Mouse (Mus musculus): ENCODE measurements around the gene Zbtb7a. TPM values are rescaled to one million over a fixed set of nuclear protein-coding genes. Genes with fewer than 3 reads are reported as not detected.

Zbtb7a gene
- polyA plus RNA-seq, 1 experiment, result 26.1 TPM

GRCm38 (mm10) chr10:81120650-81121049 lies 14.4 kb upstream of the Zbtb7a start:
- peak; percentile 59 to 98 (median 92) for TF ChIP-seq MYOG (IDR thresholded peaks at IDR 0.05; ENCODE audit: control insufficient read depth in 1 of 3, insufficient read depth in 1 of 3, insufficient read length in 2 of 3, low read depth in 2 of 3)
- no peak for TF ChIP-seq CEBPB (IDR thresholded peaks at IDR 0.05; ENCODE audit: insufficient read depth, poor library complexity, severe bottlenecking)
- TF ChIP-seq MAX (IDR thresholded peaks at IDR 0.05; ENCODE audit: low read depth), result no peak
- TF ChIP-seq USF1 (IDR thresholded peaks at IDR 0.05; ENCODE audit: low read depth), result no peak
- TF ChIP-seq E2F4 (IDR thresholded peaks at IDR 0.05; ENCODE audit: insufficient read depth), result no peak
- TF ChIP-seq MYOD1 (IDR thresholded peaks at IDR 0.05; ENCODE audit: control insufficient read depth in 1 of 3, insufficient read length in 2 of 3, low read depth in 2 of 3), result peak in 2 of 3 experiments; percentile 90 to 91
- peak; percentile 86 for TF ChIP-seq TCF12 (IDR thresholded peaks at IDR 0.05; ENCODE audit: insufficient read depth, poor library complexity, severe bottlenecking)
- TF ChIP-seq POLR2AphosphoS2 (IDR thresholded peaks at IDR 0.05; ENCODE audit: insufficient read length, low read depth), result no peak
- TF ChIP-seq POLR2A (IDR thresholded peaks at IDR 0.05; ENCODE audit: insufficient read length, low read depth), result no peak
- TF ChIP-seq REST (IDR thresholded peaks at IDR 0.05; ENCODE audit: insufficient read depth, insufficient read length), result no peak
- TF ChIP-seq TCF3 (IDR thresholded peaks at IDR 0.05; ENCODE audit: insufficient read length, low read depth), result peak; percentile 94
- no peak for TF ChIP-seq SRF (IDR thresholded peaks at IDR 0.05; ENCODE audit: control insufficient read depth, insufficient read length, low read depth)
- Histone ChIP-seq H3K36me3 (ENCODE audit: control insufficient read depth, insufficient read depth) (peaks cover 29% of the 10 kb centered on the region), H3K4me3 (no peak overlapping the region), H3K4me2 (ENCODE audit: low read depth) (no peak overlapping the region), H3K79me2 (ENCODE audit: control insufficient read depth, insufficient read depth) (no peaks in the 10 kb centered on the region), H3K27me3 (ENCODE audit: control insufficient read depth, insufficient read depth, insufficient read length) (no peaks in the 10 kb centered on the region), H3ac (ENCODE audit: control insufficient read depth, insufficient read length) (no peak overlapping the region)

- TF ChIP-seq SRF (IDR thresholded peaks at IDR 0.05; ENCODE audit: control insufficient read depth, insufficient read length, low read depth) (no peak), MAX (IDR thresholded peaks at IDR 0.05; ENCODE audit: low read depth) (no peak), POLR2A (IDR thresholded peaks at IDR 0.05; ENCODE audit: insufficient read length, low read depth) (no peak), USF1 (IDR thresholded peaks at IDR 0.05; ENCODE audit: low read depth) (no peak), MYOG (IDR thresholded peaks at IDR 0.05; ENCODE audit: control insufficient read depth in 1 of 3, insufficient read depth in 1 of 3, insufficient read length in 2 of 3, low read depth in 2 of 3) (no peak), E2F4 (IDR thresholded peaks at IDR 0.05; ENCODE audit: insufficient read depth) (no peak)
- Histone ChIP-seq H3K27me3 (ENCODE audit: control insufficient read depth, insufficient read depth, insufficient read length) (no peaks in the 10 kb centered on the region), H3K4me3 (no peak overlapping the region), H3K79me2 (ENCODE audit: control insufficient read depth, insufficient read depth) (no peaks in the 10 kb centered on the region), H3K4me2 (ENCODE audit: low read depth) (no peak overlapping the region), H3ac (ENCODE audit: control insufficient read depth, insufficient read length) (no peak overlapping the region), H3K36me3 (ENCODE audit: control insufficient read depth, insufficient read depth) (peaks cover 20% of the 10 kb centered on the region)
Measured at GRCm38 (mm10) chr10:81122889-81123288, 12.1 kb upstream of the Zbtb7a start.

DNA sequence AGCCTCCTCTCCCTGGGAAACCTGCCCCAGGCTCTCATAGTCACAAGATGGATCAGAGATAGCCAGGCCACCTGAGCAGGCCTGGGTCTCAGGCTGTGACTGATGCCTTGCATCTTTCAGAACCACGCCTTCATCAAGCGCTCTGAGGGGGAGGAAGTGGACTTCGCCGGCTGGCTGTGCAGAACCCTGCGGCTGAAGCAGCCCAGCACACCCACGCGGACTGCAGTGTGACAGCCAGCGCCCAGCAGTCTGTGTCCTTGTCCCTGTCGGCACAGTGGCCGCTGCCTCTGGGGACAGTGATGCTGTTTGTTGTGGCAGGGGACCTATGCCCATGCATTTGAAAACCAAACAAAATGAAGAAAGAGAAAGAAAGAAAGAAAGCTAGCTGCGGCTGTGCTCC lies 11.5 kb upstream of the Zbtb7a start:
- Histone ChIP-seq H3ac (ENCODE audit: control insufficient read depth, insufficient read length) (no peak overlapping the region), H3K4me2 (ENCODE audit: low read depth) (no peak overlapping the region), H3K4me3 (no peak overlapping the region), H3K79me2 (ENCODE audit: control insufficient read depth, insufficient read depth) (no peaks in the 10 kb centered on the region), H3K36me3 (ENCODE audit: control insufficient read depth, insufficient read depth) (peaks cover 15% of the 10 kb centered on the region), H3K27me3 (ENCODE audit: control insufficient read depth, insufficient read depth, insufficient read length) (no peaks in the 10 kb centered on the region)
- TF ChIP-seq TCF3 (IDR thresholded peaks at IDR 0.05; ENCODE audit: insufficient read length, low read depth) (no peak), POLR2A (IDR thresholded peaks at IDR 0.05; ENCODE audit: insufficient read length, low read depth) (no peak), POLR2AphosphoS2 (IDR thresholded peaks at IDR 0.05; ENCODE audit: insufficient read length, low read depth) (peak; percentile 23), REST (IDR thresholded peaks at IDR 0.05; ENCODE audit: insufficient read depth, insufficient read length) (no peak)

- Histone ChIP-seq H3K4me2 (ENCODE audit: low read depth) (peak overlapping the region; percentile 85), H3K79me2 (ENCODE audit: control insufficient read depth, insufficient read depth) (peaks cover 14% of the 10 kb centered on the region), H3ac (ENCODE audit: control insufficient read depth, insufficient read length) (no peak overlapping the region), H3K4me3 (no peak overlapping the region), H3K36me3 (ENCODE audit: control insufficient read depth, insufficient read depth) (no peaks in the 10 kb centered on the region), H3K27me3 (ENCODE audit: control insufficient read depth, insufficient read depth, insufficient read length) (no peaks in the 10 kb centered on the region)
- TF ChIP-seq SRF (IDR thresholded peaks at IDR 0.05; ENCODE audit: control insufficient read depth, insufficient read length, low read depth), result no peak
- TF ChIP-seq USF1 (IDR thresholded peaks at IDR 0.05; ENCODE audit: low read depth), result no peak
- TF ChIP-seq POLR2A (IDR thresholded peaks at IDR 0.05; ENCODE audit: insufficient read length, low read depth), result no peak
- TF ChIP-seq TCF3 (IDR thresholded peaks at IDR 0.05; ENCODE audit: insufficient read length, low read depth), result no peak
- TF ChIP-seq POLR2AphosphoS2 (IDR thresholded peaks at IDR 0.05; ENCODE audit: insufficient read length, low read depth), result no peak
- TF ChIP-seq CEBPB (IDR thresholded peaks at IDR 0.05; ENCODE audit: insufficient read depth, poor library complexity, severe bottlenecking), result no peak
- no peak for TF ChIP-seq MAX (IDR thresholded peaks at IDR 0.05; ENCODE audit: low read depth)
- no peak for TF ChIP-seq TCF12 (IDR thresholded peaks at IDR 0.05; ENCODE audit: insufficient read depth, poor library complexity, severe bottlenecking)
Measured at GRCm38 (mm10) chr10:81134181-81134587, 836 bp upstream of the Zbtb7a start.

- Histone ChIP-seq H3K79me2 (ENCODE audit: control insufficient read depth, insufficient read depth) (peaks cover 33% of the 10 kb centered on the region), H3K4me3 (peak overlapping the region; percentile 94), H3ac (ENCODE audit: control insufficient read depth, insufficient read length) (peak overlapping the region; percentile 73), H3K27me3 (ENCODE audit: control insufficient read depth, insufficient read depth, insufficient read length) (no peaks in the 10 kb centered on the region), H3K4me2 (ENCODE audit: low read depth) (peak overlapping the region; percentile 85), H3K36me3 (ENCODE audit: control insufficient read depth, insufficient read depth) (no peaks in the 10 kb centered on the region)
- peak; percentile 79 for TF ChIP-seq POLR2A (IDR thresholded peaks at IDR 0.05; ENCODE audit: insufficient read length, low read depth)
- no peak for TF ChIP-seq TCF12 (IDR thresholded peaks at IDR 0.05; ENCODE audit: insufficient read depth, poor library complexity, severe bottlenecking)
- no peak for TF ChIP-seq SRF (IDR thresholded peaks at IDR 0.05; ENCODE audit: control insufficient read depth, insufficient read length, low read depth)
- peak; percentile 76 for TF ChIP-seq POLR2AphosphoS2 (IDR thresholded peaks at IDR 0.05; ENCODE audit: insufficient read length, low read depth)
- no peak for TF ChIP-seq MYOD1 (IDR thresholded peaks at IDR 0.05; ENCODE audit: control insufficient read depth in 1 of 3, insufficient read length in 2 of 3, low read depth in 2 of 3)
- TF ChIP-seq CEBPB (IDR thresholded peaks at IDR 0.05; ENCODE audit: insufficient read depth, poor library complexity, severe bottlenecking), result no peak
- TF ChIP-seq REST (IDR thresholded peaks at IDR 0.05; ENCODE audit: insufficient read depth, insufficient read length), result no peak
- TF ChIP-seq E2F4 (IDR thresholded peaks at IDR 0.05; ENCODE audit: insufficient read depth), result no peak
Measured at GRCm38 (mm10) chr10:81135831-81136705, 1.0 kb downstream of the Zbtb7a start.

All from myocyte (in vitro differentiated cells).